Mouse (Mus musculus): Measurements from ENCODE around the gene Lrrc34. TPM values are rescaled to one million over a fixed set of nuclear protein-coding genes. Genes with fewer than 3 reads are reported as not detected.

The Lrrc34 gene
- total RNA-seq, 1 experiment = 5.6 TPM

- DNase-seq (ENCODE audit: low read depth, low spot score) = no peak
- no peak for TF ChIP-seq ZNF384 (IDR thresholded peaks at IDR 0.05; ENCODE audit: low read depth, low read length)
- H3K9ac ChIP-seq (ENCODE audit: insufficient read depth, low read depth, low read length, poor library complexity, severe bottlenecking) = no peak overlapping the region
Measured at GRCm38 (mm10) chr3:30601610-30602064, 46.0 kb downstream of the Lrrc34 start.

DNA sequence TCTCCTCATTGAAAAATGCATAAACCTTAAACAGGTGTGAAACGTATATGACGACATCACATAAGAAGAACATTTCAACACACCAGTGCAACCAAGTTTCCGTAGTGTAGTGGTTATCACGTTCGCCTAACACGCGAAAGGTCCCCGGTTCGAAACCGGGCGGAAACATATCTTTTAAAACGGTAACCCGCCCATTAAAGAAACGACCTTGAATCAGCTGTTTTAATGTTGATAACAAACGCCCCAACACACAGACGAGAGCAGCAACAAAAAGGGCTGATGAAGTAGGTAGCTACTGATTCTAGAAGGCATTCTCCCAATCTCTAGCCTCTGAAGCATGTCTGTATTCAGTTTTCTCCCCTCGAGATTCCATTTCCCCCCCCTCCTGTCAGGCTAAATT lies 46.5 kb downstream of the Lrrc34 start:
- peak; percentile 72 for DNase-seq (ENCODE audit: low read depth, low spot score)
- no peak overlapping the region for H3K27ac ChIP-seq (ENCODE audit: insufficient read depth, low read depth, low read length, poor library complexity, severe bottlenecking)
- no peak overlapping the region for H3K9ac ChIP-seq (ENCODE audit: insufficient read depth, low read depth, low read length, poor library complexity, severe bottlenecking)
- in situ Hi-C loops (cut with MboI; ENCODE audit: low sequenced_read_pairs in 2 of 2, unreplicated experiment in 2 of 2) = no loop called here
- no peak for TF ChIP-seq ZNF384 (IDR thresholded peaks at IDR 0.05; ENCODE audit: low read depth, low read length)
- no peak for TF ChIP-seq CHD2 (IDR thresholded peaks at IDR 0.05; ENCODE audit: low read depth, low read length)
- TF ChIP-seq ZC3H11A (IDR thresholded peaks at IDR 0.05; ENCODE audit: borderline replicate concordance, low read depth, low read length) = no peak
- peak; percentile 93 for TF ChIP-seq MAFK (IDR thresholded peaks at IDR 0.05; ENCODE audit: insufficient read depth, low read depth, low read length)
- 0 out of 2 replicates have a peak, but pooled peaks have one; percentile 9 for TF ChIP-seq HCFC1 (IDR thresholded peaks at IDR 0.05; ENCODE audit: borderline replicate concordance, insufficient read depth, low read length)
- H3K4me1 ChIP-seq (ENCODE audit: control insufficient read depth in 2 of 2, insufficient read depth in 2 of 2, low read length in 2 of 2, poor library complexity in 1 of 2) = peaks cover 0 to 3% of the 10 kb centered on the region in 2 experiments; a peak in 1 of 4 replicates
- peak overlapping the region; percentile 11 to 97; a peak in 3 of 4 replicates for H3K4me3 ChIP-seq (ENCODE audit: insufficient read depth in 1 of 2, low read depth in 1 of 2, low read length in 2 of 2, poor library complexity in 1 of 2, severe bottlenecking in 1 of 2)
- no peaks in the 10 kb centered on the region for H3K9me3 ChIP-seq (ENCODE audit: control insufficient read depth, insufficient read depth, low read depth, low read length)
- peaks cover 2% of the 10 kb centered on the region; the same call in 1 of the 2 replicates for H3K36me3 ChIP-seq (ENCODE audit: control insufficient read depth, insufficient read depth, low read length, poor library complexity, severe bottlenecking)

More at GRCm38 (mm10) chr3:30601610-30602064, 46.0 kb downstream of the Lrrc34 start:
- in situ Hi-C loops (cut with MboI; ENCODE audit: low sequenced_read_pairs in 2 of 2, unreplicated experiment in 2 of 2) = no loop called here
- Histone ChIP-seq H3K27ac (ENCODE audit: insufficient read depth, low read depth, low read length, poor library complexity, severe bottlenecking) (no peak overlapping the region; the same call in 1 of the 2 replicates), H3K4me1 (ENCODE audit: control insufficient read depth in 2 of 2, insufficient read depth in 2 of 2, low read length in 2 of 2, poor library complexity in 1 of 2) (peaks cover 0 to 3% of the 10 kb centered on the region in 2 experiments; a peak in 1 of 4 replicates), H3K9me3 (ENCODE audit: control insufficient read depth, insufficient read depth, low read depth, low read length) (no peaks in the 10 kb centered on the region), H3K4me3 (ENCODE audit: insufficient read depth in 1 of 2, low read depth in 1 of 2, low read length in 2 of 2, poor library complexity in 1 of 2, severe bottlenecking in 1 of 2) (peak overlapping the region; percentile 91 to 97), H3K36me3 (ENCODE audit: control insufficient read depth, insufficient read depth, low read length, poor library complexity, severe bottlenecking) (peaks cover 5% of the 10 kb centered on the region; the same call in 1 of the 2 replicates)

DNA sequence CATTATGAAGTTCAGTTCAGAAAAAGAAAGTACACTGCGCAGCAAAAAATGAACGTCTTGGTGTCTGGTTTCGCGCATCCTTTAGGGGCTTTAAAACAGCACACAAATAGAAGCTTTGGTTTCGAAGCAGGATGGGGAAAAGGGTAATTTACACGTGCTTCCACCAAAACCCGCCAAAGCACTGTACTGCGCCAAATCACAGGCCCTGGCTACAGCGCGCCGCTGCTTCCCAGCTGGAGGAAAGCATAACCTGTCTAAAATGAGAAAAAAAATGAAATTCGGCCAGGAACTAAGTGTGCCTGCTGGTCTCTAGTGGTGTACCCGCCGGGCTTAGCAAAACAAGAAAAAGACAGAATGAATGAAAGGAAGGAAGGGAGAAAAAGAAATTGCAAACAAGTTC lies 47.0 kb downstream of the Lrrc34 start:
- H3K36me3 ChIP-seq (ENCODE audit: control insufficient read depth, insufficient read depth, low read length, poor library complexity, severe bottlenecking) = peaks cover 2% of the 10 kb centered on the region; the same call in 1 of the 2 replicates
- H3K27ac ChIP-seq (ENCODE audit: insufficient read depth, low read depth, low read length, poor library complexity, severe bottlenecking) = no peak overlapping the region
- no peak for TF ChIP-seq HCFC1 (IDR thresholded peaks at IDR 0.05; ENCODE audit: borderline replicate concordance, insufficient read depth, low read length)
- no peak for TF ChIP-seq ZC3H11A (IDR thresholded peaks at IDR 0.05; ENCODE audit: borderline replicate concordance, low read depth, low read length)
- no peak for TF ChIP-seq ZNF384 (IDR thresholded peaks at IDR 0.05; ENCODE audit: low read depth, low read length)
- no peak for TF ChIP-seq CHD2 (IDR thresholded peaks at IDR 0.05; ENCODE audit: low read depth, low read length)
- no peak for TF ChIP-seq MAFK (IDR thresholded peaks at IDR 0.05; ENCODE audit: insufficient read depth, low read depth, low read length)
- H3K4me1 ChIP-seq (ENCODE audit: control insufficient read depth in 2 of 2, insufficient read depth in 2 of 2, low read length in 2 of 2, poor library complexity in 1 of 2) = peaks cover 0 to 3% of the 10 kb centered on the region in 2 experiments; a peak in 1 of 4 replicates
- H3K4me3 ChIP-seq (ENCODE audit: insufficient read depth in 1 of 2, low read depth in 1 of 2, low read length in 2 of 2, poor library complexity in 1 of 2, severe bottlenecking in 1 of 2) = peak overlapping the region; percentile 59 to 66
- H3K9me3 ChIP-seq (ENCODE audit: control insufficient read depth, insufficient read depth, low read depth, low read length) = no peaks in the 10 kb centered on the region
- peak overlapping the region; percentile 62; the same call in 1 of the 2 replicates for H3K9ac ChIP-seq (ENCODE audit: insufficient read depth, low read depth, low read length, poor library complexity, severe bottlenecking)
- in situ Hi-C loops (cut with MboI; ENCODE audit: low sequenced_read_pairs in 2 of 2, unreplicated experiment in 2 of 2) = no loop called here
- DNase-seq (ENCODE audit: low read depth, low spot score) = no peak

DNA sequence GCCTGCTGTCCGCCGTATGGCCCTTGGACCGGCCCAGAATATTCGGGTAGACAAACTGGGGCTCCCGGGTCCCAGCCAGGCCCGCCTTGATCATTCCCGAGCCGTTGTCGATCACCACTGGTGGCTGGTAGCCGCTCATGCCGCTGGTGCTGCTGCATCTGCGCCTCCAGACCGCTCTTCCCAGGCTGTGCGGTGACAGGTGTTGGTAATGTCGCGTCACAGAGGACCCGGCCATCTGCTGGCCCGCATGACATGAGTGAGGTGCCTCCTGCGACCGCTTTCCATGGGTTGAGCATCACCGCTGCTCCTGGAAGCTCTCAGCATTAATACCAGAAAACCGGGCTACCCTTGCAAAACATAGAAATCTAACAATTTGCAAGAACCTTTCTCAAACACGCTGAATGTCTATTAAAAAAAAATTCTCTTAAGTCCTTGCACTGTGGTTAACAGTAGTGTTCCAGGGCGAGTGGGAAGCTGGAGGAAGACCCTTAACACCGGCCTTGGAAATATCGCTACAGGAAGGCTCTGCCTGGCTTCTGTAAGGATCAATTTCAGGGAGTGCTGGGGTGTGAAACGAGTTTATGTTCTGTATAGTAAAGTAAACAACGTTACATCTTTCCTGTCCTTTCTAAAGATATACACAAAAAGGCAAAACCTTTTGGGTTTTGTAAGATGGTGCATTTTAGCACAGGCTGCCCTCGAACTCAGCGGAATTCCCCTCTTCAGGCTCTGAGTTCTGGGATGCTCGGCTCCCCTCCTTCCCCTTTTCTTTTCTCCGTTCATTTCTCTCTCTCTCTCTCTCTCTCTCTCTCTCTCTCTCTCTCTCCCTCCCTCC lies 47.7 kb downstream of the Lrrc34 start, which contains the start of gene Actrt3:
Actrt3 (minus strand) TSS at position 229 of the 835 bp plus-strand sequence.
- Histone ChIP-seq H3K9me3 (ENCODE audit: control insufficient read depth, insufficient read depth, low read depth, low read length) (no peaks in the 10 kb centered on the region), H3K36me3 (ENCODE audit: control insufficient read depth, insufficient read depth, low read length, poor library complexity, severe bottlenecking) (peaks cover 1% of the 10 kb centered on the region; the same call in 1 of the 2 replicates), H3K27ac (ENCODE audit: insufficient read depth, low read depth, low read length, poor library complexity, severe bottlenecking) (no peak within 1 kb of the TSS), H3K4me1 (ENCODE audit: control insufficient read depth in 2 of 2, insufficient read depth in 2 of 2, low read length in 2 of 2, poor library complexity in 1 of 2) (peaks cover 0 to 3% of the 10 kb centered on the region in 2 experiments; a peak in 1 of 4 replicates), H3K9ac (ENCODE audit: insufficient read depth, low read depth, low read length, poor library complexity, severe bottlenecking) (peak within 1 kb of the TSS; percentile 62; the same call in 1 of the 2 replicates), H3K4me3 (ENCODE audit: insufficient read depth in 1 of 2, low read depth in 1 of 2, low read length in 2 of 2, poor library complexity in 1 of 2, severe bottlenecking in 1 of 2) (peak within 1 kb of the TSS; percentile 61 to 66)
- TF ChIP-seq ZC3H11A (IDR thresholded peaks at IDR 0.05; ENCODE audit: borderline replicate concordance, low read depth, low read length) = no peak
- no peak for TF ChIP-seq CHD2 (IDR thresholded peaks at IDR 0.05; ENCODE audit: low read depth, low read length)
- no peak for TF ChIP-seq HCFC1 (IDR thresholded peaks at IDR 0.05; ENCODE audit: borderline replicate concordance, insufficient read depth, low read length)
- TF ChIP-seq MAFK (IDR thresholded peaks at IDR 0.05; ENCODE audit: insufficient read depth, low read depth, low read length) = no peak
- TF ChIP-seq ZNF384 (IDR thresholded peaks at IDR 0.05; ENCODE audit: low read depth, low read length) = no peak
- in situ Hi-C loops (cut with MboI; ENCODE audit: low sequenced_read_pairs in 2 of 2, unreplicated experiment in 2 of 2) = loop anchor here (10.0 to 25.0 kb wide), 2 partner anchors 125 to 362 kb away; partner anchors contain the start of gene Phc3 (in 1 of the 2)
- DNase-seq (ENCODE audit: low read depth, low spot score) = no peak
